Mouse (Mus musculus): Measurements from ENCODE around the gene Sipa1l3. TPM values are rescaled to one million over a fixed set of nuclear protein-coding genes. Genes with fewer than 3 reads are reported as not detected.

The Sipa1l3 gene
- polyA plus RNA-seq, 1 experiment: 93.0 TPM

DNA sequence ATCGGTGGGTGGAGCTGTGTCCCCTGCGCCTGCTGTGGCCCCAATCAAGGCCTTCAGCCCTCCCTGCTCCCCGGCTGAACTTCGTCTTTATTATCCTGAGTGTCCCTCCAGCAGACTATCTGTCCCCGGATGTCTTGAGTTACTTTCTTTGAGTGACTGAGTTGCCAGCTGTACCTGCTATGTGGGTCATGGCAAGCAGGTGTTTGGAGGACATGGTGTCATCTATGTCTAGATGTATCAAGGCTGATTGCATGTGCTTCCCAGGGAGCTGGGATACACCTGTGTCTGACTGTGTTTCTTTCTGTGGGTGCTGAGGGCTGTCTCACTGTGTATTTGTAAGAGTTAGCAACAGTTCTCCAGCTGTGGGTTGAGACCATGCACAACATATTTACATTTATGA lies 208.7 kb downstream of the Sipa1l3 start:
- peaks cover 23% of the 10 kb centered on the region for H3K27me3 ChIP-seq (ENCODE audit: control insufficient read depth, insufficient read depth, low read length)
- peak; percentile 41 for DNase-seq
- WGBS: 12% methylated on average over 5 of the region's 5 CpGs
- H3K36me3 ChIP-seq (ENCODE audit: control insufficient read depth, insufficient read depth, low read length): no peaks in the 10 kb centered on the region
- TF ChIP-seq POLR2A (IDR thresholded peaks at IDR 0.05; ENCODE audit: control insufficient read depth, extremely low read depth, insufficient read depth, low read length, poor library complexity): no peak
- TF ChIP-seq CTCF (IDR thresholded peaks at IDR 0.05; ENCODE audit: borderline replicate concordance, control insufficient read depth, extremely low read depth, insufficient read depth, low read length, poor library complexity): no peak
- H3K27ac ChIP-seq (ENCODE audit: control insufficient read depth, insufficient read depth, low read length): no peak overlapping the region
- peak overlapping the region; percentile 22; the same call in 1 of the 2 replicates for H3K4me3 ChIP-seq (ENCODE audit: control insufficient read depth, insufficient read depth, low read length)
- H3K4me1 ChIP-seq (replicated peaks; ENCODE audit: control insufficient read depth, insufficient read depth, low read length): peaks cover 41% of the 10 kb centered on the region

- Histone ChIP-seq H3K4me1 (replicated peaks; ENCODE audit: control insufficient read depth, insufficient read depth, low read length) (peaks cover 43% of the 10 kb centered on the region), H3K27ac (ENCODE audit: control insufficient read depth, insufficient read depth, low read length) (no peak overlapping the region), H3K4me3 (ENCODE audit: control insufficient read depth, insufficient read depth, low read length) (peak overlapping the region; percentile 22; the same call in 1 of the 2 replicates), H3K27me3 (ENCODE audit: control insufficient read depth, insufficient read depth, low read length) (peaks cover 28% of the 10 kb centered on the region), H3K36me3 (ENCODE audit: control insufficient read depth, insufficient read depth, low read length) (no peaks in the 10 kb centered on the region)
- TF ChIP-seq POLR2A (IDR thresholded peaks at IDR 0.05; ENCODE audit: control insufficient read depth, extremely low read depth, insufficient read depth, low read length, poor library complexity) (no peak), CTCF (IDR thresholded peaks at IDR 0.05; ENCODE audit: borderline replicate concordance, control insufficient read depth, extremely low read depth, insufficient read depth, low read length, poor library complexity) (no peak)
- peak; percentile 45 for DNase-seq
- WGBS: 2% methylated on average over 36 of the region's 36 CpGs
Measured at GRCm38 (mm10) chr7:29309221-29309721, 209.2 kb downstream of the Sipa1l3 start.

- H3K4me1 ChIP-seq (replicated peaks; ENCODE audit: control insufficient read depth, insufficient read depth, low read length): peaks cover 37% of the 10 kb centered on the region
- DNase-seq: peak; percentile 84
- H3K27ac ChIP-seq (ENCODE audit: control insufficient read depth, insufficient read depth, low read length): no peak overlapping the region
- H3K36me3 ChIP-seq (ENCODE audit: control insufficient read depth, insufficient read depth, low read length): no peaks in the 10 kb centered on the region
- peaks cover 31% of the 10 kb centered on the region for H3K27me3 ChIP-seq (ENCODE audit: control insufficient read depth, insufficient read depth, low read length)
- TF ChIP-seq POLR2A (IDR thresholded peaks at IDR 0.05; ENCODE audit: control insufficient read depth, extremely low read depth, insufficient read depth, low read length, poor library complexity) (no peak), CTCF (IDR thresholded peaks at IDR 0.05; ENCODE audit: borderline replicate concordance, control insufficient read depth, extremely low read depth, insufficient read depth, low read length, poor library complexity) (peak; percentile 26; the same call in 1 of the 2 replicates)
- 2% methylated on average over 42 of the region's 42 CpGs for WGBS
- H3K4me3 ChIP-seq (ENCODE audit: control insufficient read depth, insufficient read depth, low read length): peak overlapping the region; percentile 54
Measured at GRCm38 (mm10) chr7:29307350-29308104, 210.9 kb downstream of the Sipa1l3 start.

- no peak for TF ChIP-seq CTCF (IDR thresholded peaks at IDR 0.05; ENCODE audit: borderline replicate concordance, control insufficient read depth, extremely low read depth, insufficient read depth, low read length, poor library complexity)
- no peak for TF ChIP-seq POLR2A (IDR thresholded peaks at IDR 0.05; ENCODE audit: control insufficient read depth, extremely low read depth, insufficient read depth, low read length, poor library complexity)
- H3K4me1 ChIP-seq (replicated peaks; ENCODE audit: control insufficient read depth, insufficient read depth, low read length): peaks cover 36% of the 10 kb centered on the region
- H3K27me3 ChIP-seq (ENCODE audit: control insufficient read depth, insufficient read depth, low read length): peaks cover 31% of the 10 kb centered on the region
- no peak overlapping the region for H3K27ac ChIP-seq (ENCODE audit: control insufficient read depth, insufficient read depth, low read length)
- WGBS: 37% methylated on average over 7 of the region's 7 CpGs
- no peaks in the 10 kb centered on the region for H3K36me3 ChIP-seq (ENCODE audit: control insufficient read depth, insufficient read depth, low read length)
- DNase-seq: peak; percentile 43
- H3K4me3 ChIP-seq (ENCODE audit: control insufficient read depth, insufficient read depth, low read length): no peak overlapping the region
Measured at GRCm38 (mm10) chr7:29306619-29307018, 211.8 kb downstream of the Sipa1l3 start.

DNA sequence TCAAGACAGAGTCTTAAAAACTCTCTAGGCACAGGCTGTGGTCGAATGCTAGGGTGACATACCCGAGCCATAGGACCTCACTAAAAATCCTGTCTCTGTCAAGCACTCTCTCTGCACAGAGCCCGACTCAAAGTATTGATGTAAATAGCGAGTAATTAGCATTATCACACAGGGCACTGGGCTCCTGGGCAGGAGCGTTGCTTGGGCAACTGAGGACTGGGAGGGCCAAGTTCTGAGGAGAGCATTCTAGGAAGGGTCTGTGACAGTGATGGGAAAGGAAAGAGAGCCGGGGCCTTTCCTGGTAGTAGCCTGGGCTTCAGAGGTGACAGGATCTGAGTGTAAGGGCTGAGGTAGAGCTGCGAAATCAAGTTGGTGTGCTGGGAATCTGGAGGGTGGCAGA lies 212.3 kb downstream of the Sipa1l3 start:
- H3K4me3 ChIP-seq (ENCODE audit: control insufficient read depth, insufficient read depth, low read length): no peak overlapping the region
- H3K27me3 ChIP-seq (ENCODE audit: control insufficient read depth, insufficient read depth, low read length): peaks cover 31% of the 10 kb centered on the region
- DNase-seq: no peak
- 88% methylated on average over 7 of the region's 7 CpGs for WGBS
- no peaks in the 10 kb centered on the region for H3K36me3 ChIP-seq (ENCODE audit: control insufficient read depth, insufficient read depth, low read length)
- no peak overlapping the region for H3K27ac ChIP-seq (ENCODE audit: control insufficient read depth, insufficient read depth, low read length)
- TF ChIP-seq POLR2A (IDR thresholded peaks at IDR 0.05; ENCODE audit: control insufficient read depth, extremely low read depth, insufficient read depth, low read length, poor library complexity): no peak
- TF ChIP-seq CTCF (IDR thresholded peaks at IDR 0.05; ENCODE audit: borderline replicate concordance, control insufficient read depth, extremely low read depth, insufficient read depth, low read length, poor library complexity): no peak
- peaks cover 36% of the 10 kb centered on the region for H3K4me1 ChIP-seq (replicated peaks; ENCODE audit: control insufficient read depth, insufficient read depth, low read length)

DNA sequence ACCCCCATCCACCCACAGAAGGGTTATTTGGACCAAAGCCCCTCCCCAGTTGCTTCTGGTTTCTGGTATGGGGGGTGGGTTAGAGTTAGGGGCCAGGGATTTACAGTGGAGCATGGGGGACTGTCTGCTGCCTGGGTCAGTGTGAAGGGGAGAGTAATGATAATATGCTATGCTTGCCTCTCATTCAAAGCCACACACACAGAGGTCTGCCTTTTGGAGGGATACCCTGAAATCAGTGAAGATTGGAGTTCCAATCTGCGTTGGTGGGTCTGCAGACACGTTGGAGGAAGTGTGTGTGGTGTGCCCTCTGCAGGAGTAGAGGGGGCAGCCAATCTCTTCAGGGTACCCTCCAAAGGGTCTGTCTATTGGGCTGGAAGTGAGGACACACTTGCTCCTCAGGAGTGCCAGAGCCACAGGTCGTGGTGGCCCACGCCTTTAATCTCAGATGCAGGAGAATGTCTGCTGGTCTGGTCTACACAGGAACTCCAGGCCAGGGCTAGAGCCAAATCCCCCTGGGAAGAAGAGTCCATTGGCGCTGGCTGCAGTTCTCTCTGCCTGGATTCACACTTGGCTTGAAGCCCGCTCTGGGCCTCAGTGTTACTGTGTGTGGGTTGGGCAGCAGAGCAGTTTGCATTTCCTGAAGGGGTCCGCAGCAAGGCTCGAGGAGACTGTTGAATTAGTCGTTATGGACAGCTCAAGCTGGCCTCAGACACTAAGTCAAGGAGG lies 213.0 kb downstream of the Sipa1l3 start:
- DNase-seq: no peak
- no peaks in the 10 kb centered on the region for H3K36me3 ChIP-seq (ENCODE audit: control insufficient read depth, insufficient read depth, low read length)
- 64% methylated on average over 9 of the region's 9 CpGs for WGBS
- no peak overlapping the region for H3K27ac ChIP-seq (ENCODE audit: control insufficient read depth, insufficient read depth, low read length)
- peaks cover 31% of the 10 kb centered on the region for H3K27me3 ChIP-seq (ENCODE audit: control insufficient read depth, insufficient read depth, low read length)
- H3K4me1 ChIP-seq (replicated peaks; ENCODE audit: control insufficient read depth, insufficient read depth, low read length): peaks cover 33% of the 10 kb centered on the region
- H3K4me3 ChIP-seq (ENCODE audit: control insufficient read depth, insufficient read depth, low read length): no peak overlapping the region
- TF ChIP-seq POLR2A (IDR thresholded peaks at IDR 0.05; ENCODE audit: control insufficient read depth, extremely low read depth, insufficient read depth, low read length, poor library complexity) (no peak), CTCF (IDR thresholded peaks at IDR 0.05; ENCODE audit: borderline replicate concordance, control insufficient read depth, extremely low read depth, insufficient read depth, low read length, poor library complexity) (no peak)

Measured in thymus, adult 2 months (tissue).